Mouse (Mus musculus): ENCODE data around the gene Art1.

DNA sequence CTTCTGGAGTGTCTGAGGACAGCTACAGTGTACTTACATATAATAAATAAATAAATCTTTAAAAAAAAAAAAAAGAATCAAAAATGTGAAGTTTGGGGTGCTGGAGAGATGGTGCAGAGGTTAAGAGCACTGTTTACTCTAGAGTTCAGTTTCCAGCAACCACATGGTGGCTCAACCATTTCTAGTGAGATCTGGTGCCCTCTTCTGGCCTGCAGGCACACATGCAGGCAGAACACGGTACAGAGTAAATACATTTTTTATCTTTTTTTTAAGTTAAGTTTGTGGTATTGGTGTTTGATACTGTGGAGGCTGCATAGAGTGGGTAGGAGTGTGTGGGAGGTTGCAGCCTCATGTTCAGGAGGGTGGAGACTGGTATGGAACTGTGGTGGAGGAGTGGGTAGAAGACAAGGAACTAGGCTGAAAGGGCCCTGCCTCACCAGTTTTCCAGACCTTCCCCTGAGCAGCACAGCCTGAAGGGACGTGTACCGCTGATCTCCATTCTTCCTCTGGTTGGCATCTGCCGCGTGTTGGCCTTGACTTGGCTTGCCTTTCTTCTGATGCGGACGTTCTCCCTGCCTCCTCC is 24.7 kb upstream of the Art1 start:
- TF ChIP-seq CTCF (IDR thresholded peaks at IDR 0.05; ENCODE audit: low read depth, low read length): peak; percentile 52
- TF ChIP-seq POLR2A (IDR thresholded peaks at IDR 0.05; ENCODE audit: borderline replicate concordance, low read depth, low read length): no peak

Data from bone marrow macrophage, adult 2 months (primary cell).